Mouse (Mus musculus) testis, adult 2 months (tissue): ENCODE data around the gene Nacc2.

Source experiments
- CTCF ChIP-seq: fragments of 200-500 bp; IDR thresholded peaks from 2 replicates; pipeline ENCODE4 v1.5.1; 2012; ENCODE audit warnings: low read depth, mild to moderate bottlenecking, inconsistent platforms, low read length, moderate library complexity; ENCODE audit not compliant: control insufficient read depth, insufficient read depth, insufficient replicate concordance
- POLR2A ChIP-seq: fragments of 200-500 bp; IDR thresholded peaks from 2 replicates; pipeline ENCODE4 v1.6.1; 2012; ENCODE audit warnings: low read depth, mild to moderate bottlenecking, inconsistent platforms, low read length, moderate library complexity; ENCODE audit not compliant: control insufficient read depth

DNA sequence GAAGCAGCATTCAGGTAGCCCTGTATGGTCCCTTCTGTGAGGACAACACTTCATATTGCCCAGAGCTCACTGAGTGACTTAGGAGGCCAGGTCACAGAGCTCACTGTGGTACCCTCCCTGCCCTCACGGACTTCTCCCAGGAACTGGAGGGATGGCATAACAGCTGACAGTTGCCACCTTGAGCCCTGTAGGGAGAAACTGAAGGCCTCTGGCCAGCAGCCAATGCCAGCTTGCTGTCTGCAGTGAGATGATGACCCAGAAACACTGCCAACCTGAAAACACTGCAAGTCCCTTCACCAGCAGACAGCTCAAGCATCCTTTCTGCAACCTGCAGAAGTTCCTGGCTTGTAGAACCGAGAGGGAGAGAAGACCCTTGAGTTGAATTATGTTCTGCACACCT lies 20.5 kb upstream of the Nacc2 start:
- TF ChIP-seq CTCF (no peak), POLR2A (no peak)
